ENCODE assay signal across 8 mouse cellular contexts in the genomic region with DNA sequence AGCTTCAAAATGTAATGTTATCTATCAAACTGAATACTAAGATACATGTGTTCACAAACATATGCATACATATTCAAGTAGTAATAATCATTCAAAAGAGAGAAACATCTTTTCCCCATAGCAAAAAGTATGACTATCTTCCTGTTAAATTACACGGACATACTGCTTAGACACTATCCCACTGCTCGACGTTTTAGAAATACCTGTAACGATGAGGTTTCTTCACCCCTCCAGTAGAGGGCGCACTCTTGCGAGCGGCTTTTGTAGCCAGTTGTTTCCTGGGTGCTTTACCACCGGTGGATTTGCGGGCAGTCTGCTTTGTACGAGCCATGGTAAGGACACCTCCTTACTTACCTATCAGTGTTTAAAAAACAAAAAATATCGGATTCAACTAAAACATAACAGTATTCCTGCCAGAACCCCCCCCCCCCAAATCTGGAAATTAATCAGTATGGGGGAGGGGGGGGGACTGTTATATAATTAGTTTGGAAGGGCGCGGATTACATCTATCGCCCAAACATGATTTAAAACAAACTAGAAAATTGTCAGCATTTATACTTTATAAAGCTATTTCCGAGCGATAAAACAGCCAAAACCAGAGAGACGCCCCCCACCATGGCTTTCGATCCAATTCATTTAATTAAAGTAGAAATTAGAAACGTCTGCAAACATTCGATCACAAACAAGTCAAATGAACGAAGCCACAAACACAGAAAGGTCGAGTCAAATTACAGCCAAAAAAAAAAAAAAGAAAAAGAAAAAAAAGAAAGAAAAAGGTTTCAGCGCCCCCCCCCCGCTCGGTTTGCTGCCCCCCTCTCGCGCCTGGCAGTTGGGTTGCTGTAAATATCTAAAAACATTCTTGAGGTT. TPM values are rescaled to one million over a fixed set of nuclear protein-coding genes. Genes with fewer than 3 reads are reported as not detected.
DNase-seq lines count a peak whose midpoint lies in the region; ATAC-seq and TF ChIP-seq lines count a peak whose summit lies in the region.

No protein-coding gene starts in this region.

- ATAC-seq in forebrain, embryonic 14.5 days, result no peak

- H3K36me3 ChIP-seq in forebrain, embryonic 14.5 days (ENCODE audit: control insufficient read depth, insufficient read depth, low read length), result peaks cover 39% of the 10 kb centered on the region
- H3K36me3 ChIP-seq in limb, embryonic 10.5 days, result peaks cover 48% of the 10 kb centered on the region
- peaks cover 38% of the 10 kb centered on the region for H3K36me3 ChIP-seq in myocyte (ENCODE audit: control insufficient read depth, insufficient read depth)

- peak overlapping the region; percentile 95 for H3K4me3 ChIP-seq in forebrain, embryonic 14.5 days (ENCODE audit: low read depth, low read length)
- peak overlapping the region; percentile 96 for H3K4me3 ChIP-seq in limb, embryonic 10.5 days
- H3K4me3 ChIP-seq in myocyte, result peak overlapping the region; percentile 96

- peak overlapping the region; percentile 100 for H3K9ac ChIP-seq in forebrain, embryonic 14.5 days (ENCODE audit: low read length)

- peak overlapping the region; percentile 99 for H3K27ac ChIP-seq in forebrain, embryonic 14.5 days (ENCODE audit: low read depth, low read length)
- H3K27ac ChIP-seq in limb, embryonic 10.5 days, result peak overlapping the region; percentile 100

- peak; percentile 39 to 50 for DNase-seq in left cerebral cortex, postnatal 25 days (ENCODE audit: low spot score in 2 of 2)
- DNase-seq in left cerebral cortex, postnatal 10 days (ENCODE audit: extremely low spot score in 1 of 2, low spot score in 2 of 2), result no peak
- DNase-seq in Muller cell, postnatal 12 days (ENCODE audit: inconsistent ontology term), result peak; percentile 63
- DNase-seq in forebrain, embryonic 14.5 days (ENCODE audit: low spot score), result peak; percentile 15
- DNase-seq in limb, embryonic 10.5 days (ENCODE audit: low spot score), result no peak
- DNase-seq in frontal cortex, postnatal 25 days (ENCODE audit: low spot score in 2 of 2), result no peak
- DNase-seq in right cerebral cortex, postnatal 36 days (ENCODE audit: low spot score in 2 of 2), result no peak

- H3K27me3 ChIP-seq in forebrain, embryonic 14.5 days (replicated peaks; ENCODE audit: control insufficient read depth, insufficient read depth, low read length), result no peaks in the 10 kb centered on the region
- H3K27me3 ChIP-seq in limb, embryonic 10.5 days (ENCODE audit: low read depth, poor library complexity, severe bottlenecking), result no peaks in the 10 kb centered on the region
- no peaks in the 10 kb centered on the region for H3K27me3 ChIP-seq in myocyte (ENCODE audit: control insufficient read depth, insufficient read depth, insufficient read length)

- no peak for TF ChIP-seq POLR2A in myocyte (IDR thresholded peaks at IDR 0.05; ENCODE audit: insufficient read length, low read depth)

- H3K4me2 ChIP-seq in forebrain, embryonic 14.5 days (ENCODE audit: low read length), result peak overlapping the region; percentile 52
- H3K4me2 ChIP-seq in myocyte (ENCODE audit: low read depth), result peak overlapping the region; percentile 92

- intact Hi-C loops in left cerebral cortex, postnatal 25 days (cut with DNase I), result loop anchor here (5.0 kb wide), 1 partner anchor 35 kb away; no protein-coding TSS in a partner anchor
- intact Hi-C loops in left cerebral cortex, postnatal 10 days (cut with DNase I), result loop anchor here (2.0 kb wide), 1 partner anchor 39 kb away; a partner anchor contains a TSS

- H3K79me2 ChIP-seq in myocyte (ENCODE audit: control insufficient read depth, insufficient read depth), result peaks cover 58% of the 10 kb centered on the region

- H3K9me3 ChIP-seq in forebrain, embryonic 14.5 days (replicated peaks; ENCODE audit: control insufficient read depth, low read length), result no peaks in the 10 kb centered on the region
- no peaks in the 10 kb centered on the region for H3K9me3 ChIP-seq in limb, embryonic 10.5 days (replicated peaks)

- 5% methylated on average over 27 of the region's 27 CpGs for WGBS in forebrain, embryonic 14.5 days
- 8% methylated on average over 27 of the region's 27 CpGs for WGBS in limb, embryonic 10.5 days

- peak overlapping the region; percentile 88 for H3ac ChIP-seq in myocyte (ENCODE audit: control insufficient read depth, insufficient read length)

- peaks cover 30% of the 10 kb centered on the region for H3K4me1 ChIP-seq in forebrain, embryonic 14.5 days (ENCODE audit: control insufficient read depth, insufficient read depth, low read length)
- H3K4me1 ChIP-seq in limb, embryonic 10.5 days, result peaks cover 21% of the 10 kb centered on the region

TF ChIP-seq in myocyte, 11 proteins besides CTCF, POLR2A, EP300 and RAD21:
- TF ChIP-seq REST (IDR thresholded peaks at IDR 0.05; ENCODE audit: insufficient read depth, insufficient read length), result no peak
- no peak for TF ChIP-seq CEBPB (IDR thresholded peaks at IDR 0.05; ENCODE audit: insufficient read depth, poor library complexity, severe bottlenecking)
- no peak for TF ChIP-seq USF1 (IDR thresholded peaks at IDR 0.05; ENCODE audit: low read depth)
- no peak for TF ChIP-seq TCF12 (IDR thresholded peaks at IDR 0.05; ENCODE audit: insufficient read depth, poor library complexity, severe bottlenecking)
- TF ChIP-seq E2F4 (IDR thresholded peaks at IDR 0.05; ENCODE audit: insufficient read depth), result no peak
- TF ChIP-seq MYOD1 (IDR thresholded peaks at IDR 0.05; ENCODE audit: control insufficient read depth in 1 of 3, insufficient read length in 2 of 3, low read depth in 2 of 3), result no peak
- TF ChIP-seq SRF (IDR thresholded peaks at IDR 0.05; ENCODE audit: control insufficient read depth, insufficient read length, low read depth), result no peak

RNA-seq across cellular contexts. Expression of a gene that starts 1.9 kb away (rescaled TPM):
- total RNA-seq in left cerebral cortex, postnatal 25 days (2021), result 100 to 1,000 TPM; 301 to 318 TPM
- total RNA-seq in left cerebral cortex, postnatal 10 days (2021), result 100 to 1,000 TPM; 442 to 467 TPM
- polyA plus RNA-seq in forebrain, embryonic 14.5 days (2014; fragmentation: Nextera tagmentation; extraction: Ambion mirVana), result 4,992 and 5,015 TPM in 2 replicates
- 2,611 and 2,929 TPM in 2 replicates for polyA plus RNA-seq in limb, embryonic 10.5 days (2016; fragmentation: Nextera tagmentation; extraction: Ambion mirVana)
- 597 TPM for polyA plus RNA-seq in myocyte (2012; fragmentation: generic; extraction: Trizol)

RNA-seq across cellular contexts. Expression of a gene that starts 39.1 kb away (rescaled TPM):
- total RNA-seq in left cerebral cortex, postnatal 25 days (2021), result 10 to 100 TPM; 18.8 to 21.0 TPM
- total RNA-seq in left cerebral cortex, postnatal 10 days (2021), result 10 to 100 TPM; 20.1 to 21.1 TPM
- 22.7 and 25.5 TPM in 2 replicates for polyA plus RNA-seq in forebrain, embryonic 14.5 days (2014; fragmentation: Nextera tagmentation; extraction: Ambion mirVana)
- polyA plus RNA-seq in limb, embryonic 10.5 days (2016; fragmentation: Nextera tagmentation; extraction: Ambion mirVana), result 46.7 and 50.8 TPM in 2 replicates
- 15.3 TPM for polyA plus RNA-seq in myocyte (2012; fragmentation: generic; extraction: Trizol)

Comparison
In these comparisons a context has a peak if more than half of its experiments do, and no peak if none do; other contexts are left out.
1. DNase-seq: peak in left cerebral cortex, postnatal 25 days (2 of 2), Muller cell, postnatal 12 days (single experiment) and forebrain, embryonic 14.5 days (single experiment); none in left cerebral cortex, postnatal 10 days (0 of 2), limb, embryonic 10.5 days (single experiment), frontal cortex, postnatal 25 days (0 of 2) and right cerebral cortex, postnatal 36 days (0 of 2).
2. Peak in every context shown above with its lines, with median percentiles within 50 percentile points of each other: H3K4me3 ChIP-seq.